In genomic region chr5:125326351-125326750, GRCm38 (mm10) we compare ENCODE assay signal across 22 mouse cellular contexts. TPM values are rescaled to one million over a fixed set of nuclear protein-coding genes. Genes with fewer than 3 reads are reported as not detected.
DNase-seq lines count a peak whose midpoint lies in the region; ATAC-seq and TF ChIP-seq lines count a peak whose summit lies in the region.
"Had no signal": no experiment of that assay in that cellular context is flagged by ENCODE, and none has a peak within 500 bp of the region (broad histone marks: within the 10 kb centered on the region; RNA-seq: fewer than 3 reads in every experiment).

No protein-coding gene starts in this region.

- intact Hi-C loops in gastrocnemius, adult 2 months (cut with DNase I) = no loop called here
- intact Hi-C loops in gastrocnemius, postnatal 36 days (cut with DNase I) = no loop called here
- intact Hi-C loops in heart, postnatal 36 days (cut with DNase I) = no loop called here

- no peaks in the 10 kb centered on the region for H3K9me3 ChIP-seq in heart, embryonic 16.5 days (replicated peaks; ENCODE audit: control insufficient read depth, low read length)
- H3K9me3 ChIP-seq: embryonic facial prominence, embryonic 10.5 days; hindbrain, embryonic 13.5 days; limb, embryonic 10.5 days; liver, embryonic 15.5 days had no signal

- peaks cover 21% of the 10 kb centered on the region for H3K4me1 ChIP-seq in heart, embryonic 16.5 days (ENCODE audit: control insufficient read depth, insufficient read depth, low read length)

- peak overlapping the region; percentile 31; the same call in 1 of the 2 replicates for H3K4me2 ChIP-seq in heart, embryonic 16.5 days (ENCODE audit: low read depth, low read length)
- H3K4me2 ChIP-seq: hindbrain, embryonic 13.5 days; liver, embryonic 15.5 days had no signal

- TF ChIP-seq CTCF in gastrocnemius, adult 2 months (IDR thresholded peaks at IDR 0.05) = no peak

- no peak for DNase-seq in gastrocnemius, adult 2 months
- DNase-seq in gastrocnemius, postnatal 36 days = no peak
- DNase-seq in heart, postnatal 36 days = no peak
- peak; percentile 60 for DNase-seq in ovary, postnatal 36 days (ENCODE audit: low spot score)
- no peak for DNase-seq in ovary, postnatal 14 days (ENCODE audit: low spot score)
- no peak for DNase-seq in B cell, adult 2 months
- DNase-seq: cerebellum, adult 8-10 months; kidney, adult 2 months; kidney, postnatal 25 days; layer of hippocampus, adult 9-11 months; lung, postnatal 10 days; midbrain, embryonic 14.5 days; thymus, postnatal 25 days had no signal

- no peaks in the 10 kb centered on the region for H3K36me3 ChIP-seq in heart, embryonic 16.5 days (ENCODE audit: control insufficient read depth, insufficient read depth)
- H3K36me3 ChIP-seq: hindbrain, embryonic 13.5 days had no signal

- 49% methylated on average over 8 of the region's 8 CpGs for WGBS in heart, embryonic 16.5 days

- no peaks in the 10 kb centered on the region for H3K27me3 ChIP-seq in heart, embryonic 16.5 days (ENCODE audit: control insufficient read depth, insufficient read depth, low read length)
- H3K27me3 ChIP-seq: hindbrain, embryonic 13.5 days; liver, embryonic 15.5 days had no signal

- peak overlapping the region; percentile 28 for H3K9ac ChIP-seq in heart, embryonic 16.5 days (ENCODE audit: low read length)
- H3K9ac ChIP-seq: hindbrain, embryonic 13.5 days; liver, embryonic 15.5 days had no signal

- peak overlapping the region; percentile 65 for H3K27ac ChIP-seq in gastrocnemius, adult 2 months
- peak overlapping the region; percentile 56 for H3K27ac ChIP-seq in heart, embryonic 16.5 days (ENCODE audit: low read length)
- H3K27ac ChIP-seq: embryonic facial prominence, embryonic 10.5 days; hindbrain, embryonic 13.5 days; left cerebral cortex, adult 2 months; limb, embryonic 10.5 days; liver, embryonic 15.5 days; stomach, postnatal 0 days had no signal

- ATAC-seq in heart, embryonic 16.5 days (replicated peaks; ENCODE audit: extremely low read depth, insufficient read depth, low FRiP score) = no peak
- no peak for ATAC-seq in monocyte, adult 5-6 weeks (replicated peaks; ENCODE audit: insufficient number of reproducible peaks, low FRiP score, low TSS enrichment, poor library complexity, severe bottlenecking)
- ATAC-seq: inflammation-experienced regulatory T-cells, adult 6 months had no signal

- no peak overlapping the region for H3K4me3 ChIP-seq in gastrocnemius, adult 2 months
- 0 out of 2 replicates have a peak overlapping the region, but pooled peaks have one; percentile 7 for H3K4me3 ChIP-seq in heart, embryonic 16.5 days (ENCODE audit: low read length)
- H3K4me3 ChIP-seq: embryonic facial prominence, embryonic 10.5 days; hindbrain, embryonic 13.5 days; left cerebral cortex, adult 2 months; limb, embryonic 10.5 days; liver, embryonic 15.5 days had no signal

RNA-seq across cellular contexts. Expression of gene Scarb1, which starts 14.5 kb away (rescaled TPM):
- total RNA-seq in gastrocnemius, adult 2 months (2021) = 10 to 100 TPM; 11.8 to 16.9 TPM
- total RNA-seq in gastrocnemius, postnatal 36 days (2021) = 10 to 100 TPM; 20.3 to 20.5 TPM
- polyA plus RNA-seq in heart, embryonic 16.5 days (2015; fragmentation: Nextera tagmentation; extraction: Ambion mirVana) = 72.9 and 75.5 TPM in 2 replicates
- 10 to 100 TPM; 35.4 to 44.4 TPM for total RNA-seq in heart, postnatal 36 days (2021)
- 67.9 to 84.6 TPM (median 77.1 TPM) in 3 replicates for total RNA-seq in monocyte, adult 5-6 weeks (2017)
